Mouse (Mus musculus) myocyte (in vitro differentiated cells): ENCODE results near the gene Bcl2l1. TPM values are rescaled to one million over a fixed set of nuclear protein-coding genes. Genes with fewer than 3 reads are reported as not detected.
A peak's percentile ranks its signal among the peaks of the same experiment; 100 is the strongest.

Experiments
- H3K27me3 ChIP-seq: one replicate; pipeline ENCODE4 v1.6.1; 2011; ENCODE audit not compliant: control insufficient read depth, insufficient read depth, insufficient read length
- H3K36me3 ChIP-seq: one replicate; pipeline ENCODE4 v1.6.1; 2011; ENCODE audit not compliant: control insufficient read depth, insufficient read depth
- H3K4me2 ChIP-seq: one replicate; pipeline ENCODE4 v1.6.1; 2011; ENCODE audit warnings: low read depth, control low read depth
- H3K4me3 ChIP-seq: one replicate; pipeline ENCODE4 v1.5.1; 2011; ENCODE audit warnings: mild to moderate bottlenecking, control low read depth, moderate library complexity
- H3K79me2 ChIP-seq: one replicate; pipeline ENCODE4 v1.6.1; 2011; ENCODE audit not compliant: control insufficient read depth, insufficient read depth
- H3ac ChIP-seq: one replicate; pipeline ENCODE4 v1.6.1; 2011; ENCODE audit not compliant: control insufficient read depth, insufficient read length
- CEBPB ChIP-seq: IDR thresholded peaks from 2 replicates; pipeline ENCODE4 v1.6.1; 2011; ENCODE audit warnings: mild to moderate bottlenecking, moderate library complexity; ENCODE audit not compliant: poor library complexity, insufficient read depth, severe bottlenecking
- E2F4 ChIP-seq: IDR thresholded peaks from one replicate; pipeline ENCODE4 v1.6.1; 2011; ENCODE audit warnings: mild to moderate bottlenecking, control low read depth, moderate library complexity; ENCODE audit not compliant: insufficient read depth
- MAX ChIP-seq: IDR thresholded peaks from one replicate; pipeline ENCODE4 v1.6.1; 2011; ENCODE audit warnings: low read depth, mild to moderate bottlenecking, control low read depth
- MYOD1 ChIP-seq, 3 experiments: IDR thresholded peaks; one replicate each; pipeline ENCODE4 v1.6.1; 2011; ENCODE audit warnings: control low read depth in 2 of 3, low read depth in 2 of 3, mild to moderate bottlenecking in 2 of 3, moderate library complexity in 1 of 3; ENCODE audit not compliant: insufficient read length in 2 of 3, control insufficient read depth in 1 of 3
- MYOG ChIP-seq, 3 experiments: IDR thresholded peaks; one replicate each; pipeline ENCODE4 v1.6.1; 2011; ENCODE audit warnings: control low read depth in 2 of 3, low read depth in 2 of 3, mild to moderate bottlenecking in 2 of 3; ENCODE audit not compliant: insufficient read length in 2 of 3, control insufficient read depth in 1 of 3, insufficient read depth in 1 of 3
- POLR2A ChIP-seq: IDR thresholded peaks from one replicate; pipeline ENCODE4 v1.6.1; 2011; ENCODE audit warnings: low read depth, mild to moderate bottlenecking, control low read depth, moderate library complexity; ENCODE audit not compliant: insufficient read length
- POLR2AphosphoS2 ChIP-seq: IDR thresholded peaks from one replicate; pipeline ENCODE4 v1.6.1; 2011; ENCODE audit warnings: low read depth, control low read depth; ENCODE audit not compliant: insufficient read length
- REST ChIP-seq: IDR thresholded peaks from one replicate; pipeline ENCODE4 v1.6.1; 2011; ENCODE audit warnings: mild to moderate bottlenecking, control low read depth, moderate library complexity; ENCODE audit not compliant: insufficient read depth, insufficient read length
- SRF ChIP-seq: IDR thresholded peaks from one replicate; pipeline ENCODE4 v1.6.1; 2011; ENCODE audit warnings: low read depth; ENCODE audit not compliant: control insufficient read depth, insufficient read length
- TCF12 ChIP-seq: IDR thresholded peaks from one replicate; pipeline ENCODE4 v1.6.1; 2011; ENCODE audit warnings: mild to moderate bottlenecking, control low read depth; ENCODE audit not compliant: poor library complexity, insufficient read depth, severe bottlenecking
- TCF3 ChIP-seq: IDR thresholded peaks from one replicate; pipeline ENCODE4 v1.6.1; 2011; ENCODE audit warnings: low read depth, control low read depth; ENCODE audit not compliant: insufficient read length
- USF1 ChIP-seq: IDR thresholded peaks from one replicate; pipeline ENCODE4 v1.6.1; 2011; ENCODE audit warnings: low read depth, mild to moderate bottlenecking, control low read depth, moderate library complexity
- polyA plus RNA-seq: library from polyadenylated mRNA; unstranded; fragments of >200 nt; fragmentation: generic; extraction: Trizol; gene quantifications from one replicate; pipeline ENCODE4 v1.2.1, GENCODE M21; 2012; ENCODE audit warnings: missing spikeins

Bcl2l1 gene
- polyA plus RNA-seq, 1 experiment, result 57.0 TPM

- TF ChIP-seq POLR2AphosphoS2, result no peak
- TF ChIP-seq SRF, result no peak
- TF ChIP-seq POLR2A, result no peak
- TF ChIP-seq CEBPB, result no peak
- no peak for TF ChIP-seq MAX
- no peak for TF ChIP-seq MYOG (IDR thresholded peaks at IDR 0.05; ENCODE audit: control insufficient read depth in 1 of 3, insufficient read depth in 1 of 3, insufficient read length in 2 of 3, low read depth in 2 of 3)
- TF ChIP-seq MYOD1 (IDR thresholded peaks at IDR 0.05; ENCODE audit: control insufficient read depth in 1 of 3, insufficient read length in 2 of 3, low read depth in 2 of 3), result no peak
- TF ChIP-seq TCF3, result no peak
- TF ChIP-seq TCF12, result no peak
- TF ChIP-seq USF1, result no peak
- TF ChIP-seq E2F4, result no peak
- no peak for TF ChIP-seq REST
- H3K79me2 ChIP-seq, result no peaks in the 10 kb centered on the region
- no peak overlapping the region for H3K4me2 ChIP-seq
- no peaks in the 10 kb centered on the region for H3K27me3 ChIP-seq
- no peaks in the 10 kb centered on the region for H3K36me3 ChIP-seq
- no peak overlapping the region for H3ac ChIP-seq
- H3K4me3 ChIP-seq, result no peak overlapping the region
These were observed 74.0 kb downstream of the Bcl2l1 start for GRCm38 (mm10) chr2:152757478-152757877.

- H3K4me2 ChIP-seq, result no peak overlapping the region
- TF ChIP-seq MAX (no peak), MYOG (IDR thresholded peaks at IDR 0.05; ENCODE audit: control insufficient read depth in 1 of 3, insufficient read depth in 1 of 3, insufficient read length in 2 of 3, low read depth in 2 of 3) (no peak), POLR2A (no peak), USF1 (no peak), TCF3 (no peak), REST (no peak), MYOD1 (IDR thresholded peaks at IDR 0.05; ENCODE audit: control insufficient read depth in 1 of 3, insufficient read length in 2 of 3, low read depth in 2 of 3) (no peak), POLR2AphosphoS2 (no peak), TCF12 (no peak), CEBPB (no peak), E2F4 (no peak), SRF (no peak)
- no peaks in the 10 kb centered on the region for H3K79me2 ChIP-seq
- H3K36me3 ChIP-seq, result no peaks in the 10 kb centered on the region
- H3ac ChIP-seq, result no peak overlapping the region
- H3K27me3 ChIP-seq, result no peaks in the 10 kb centered on the region
- H3K4me3 ChIP-seq, result no peak overlapping the region
These were observed 74.8 kb downstream of the Bcl2l1 start for GRCm38 (mm10) chr2:152756474-152757393.

- H3K36me3 ChIP-seq, result no peaks in the 10 kb centered on the region
- H3K4me3 ChIP-seq, result no peak within 1 kb of the TSS
- no peaks in the 10 kb centered on the region for H3K79me2 ChIP-seq
- H3ac ChIP-seq, result no peak within 1 kb of the TSS
- no peaks in the 10 kb centered on the region for H3K27me3 ChIP-seq
- H3K4me2 ChIP-seq, result no peak within 1 kb of the TSS
- TF ChIP-seq USF1 (no peak), CEBPB (no peak), TCF12 (no peak), POLR2AphosphoS2 (no peak), MYOG (IDR thresholded peaks at IDR 0.05; ENCODE audit: control insufficient read depth in 1 of 3, insufficient read depth in 1 of 3, insufficient read length in 2 of 3, low read depth in 2 of 3) (no peak), MYOD1 (IDR thresholded peaks at IDR 0.05; ENCODE audit: control insufficient read depth in 1 of 3, insufficient read length in 2 of 3, low read depth in 2 of 3) (no peak), MAX (no peak), POLR2A (no peak), SRF (no peak), E2F4 (no peak), TCF3 (no peak), REST (no peak)
These were observed 77.4 kb downstream of the Bcl2l1 start, which contains the start of gene Cox4i2 for GRCm38 (mm10) chr2:152753944-152754711. Gene Cox4i2, plus strand, starts transcription at chr2:152754173.

- TF ChIP-seq CEBPB, result no peak
- no peak for TF ChIP-seq TCF12
- no peak for TF ChIP-seq REST
- no peak for TF ChIP-seq MYOD1 (IDR thresholded peaks at IDR 0.05; ENCODE audit: control insufficient read depth in 1 of 3, insufficient read length in 2 of 3, low read depth in 2 of 3)
- TF ChIP-seq MYOG (IDR thresholded peaks at IDR 0.05; ENCODE audit: control insufficient read depth in 1 of 3, insufficient read depth in 1 of 3, insufficient read length in 2 of 3, low read depth in 2 of 3), result no peak
- no peak for TF ChIP-seq TCF3
- TF ChIP-seq POLR2AphosphoS2, result no peak
- TF ChIP-seq E2F4, result no peak
- TF ChIP-seq MAX, result no peak
- TF ChIP-seq POLR2A, result no peak
- TF ChIP-seq USF1, result no peak
- no peak for TF ChIP-seq SRF
- Histone ChIP-seq H3K4me2 (peak overlapping the region; percentile 78), H3ac (no peak overlapping the region), H3K4me3 (no peak overlapping the region), H3K27me3 (no peaks in the 10 kb centered on the region), H3K79me2 (peaks cover 11% of the 10 kb centered on the region), H3K36me3 (no peaks in the 10 kb centered on the region)
These were observed 89.1 kb downstream of the Bcl2l1 start for GRCm38 (mm10) chr2:152742435-152742834.
